Mouse (Mus musculus): Measurements from ENCODE around the gene 4931422A03Rik. TPM values are rescaled to one million over a fixed set of nuclear protein-coding genes. Genes with fewer than 3 reads are reported as not detected.

The 4931422A03Rik gene
- polyA plus RNA-seq, 1 experiment: not detected

GRCm38 (mm10) chr2:103935691-103936435, 92.3 kb downstream of the 4931422A03Rik start:
- no peak overlapping the region for H3K27ac ChIP-seq (ENCODE audit: control insufficient read depth, insufficient read depth, low read length)
- H3K36me3 ChIP-seq (ENCODE audit: control insufficient read depth, insufficient read depth, low read length): no peaks in the 10 kb centered on the region
- DNase-seq: no peak
- WGBS: 64% methylated on average over 10 of the region's 10 CpGs
- no peaks in the 10 kb centered on the region for H3K27me3 ChIP-seq (ENCODE audit: control insufficient read depth, insufficient read depth, low read length)
- no peaks in the 10 kb centered on the region for H3K4me1 ChIP-seq (replicated peaks; ENCODE audit: control insufficient read depth, insufficient read depth, low read length)
- TF ChIP-seq CTCF (IDR thresholded peaks at IDR 0.05; ENCODE audit: borderline replicate concordance, control insufficient read depth, extremely low read depth, insufficient read depth, low read length, poor library complexity) (no peak), POLR2A (IDR thresholded peaks at IDR 0.05; ENCODE audit: control insufficient read depth, extremely low read depth, insufficient read depth, low read length, poor library complexity) (no peak)
- no peak overlapping the region for H3K4me3 ChIP-seq (ENCODE audit: control insufficient read depth, insufficient read depth, low read length)

DNA sequence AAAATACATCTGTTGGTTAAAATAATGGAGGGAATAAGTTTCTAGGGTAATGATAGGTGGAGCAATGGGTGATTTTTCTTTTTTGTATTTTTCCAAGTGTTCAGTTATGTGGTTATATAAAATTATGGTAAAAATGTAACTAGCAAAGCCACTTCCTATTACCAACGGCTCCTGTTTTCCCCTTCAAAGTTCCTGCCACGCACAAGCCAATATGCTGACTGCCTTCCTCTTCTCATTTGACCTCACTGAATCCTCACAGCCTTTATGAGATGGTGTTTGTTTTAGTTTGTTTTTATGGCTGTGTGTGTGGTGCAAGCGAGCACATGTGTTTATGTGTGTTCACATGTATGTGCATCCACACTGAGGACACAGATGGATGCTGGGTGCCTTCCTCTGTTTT, 93.5 kb downstream of the 4931422A03Rik start:
- no peak overlapping the region for H3K27ac ChIP-seq (ENCODE audit: control insufficient read depth, insufficient read depth, low read length)
- H3K36me3 ChIP-seq (ENCODE audit: control insufficient read depth, insufficient read depth, low read length): no peaks in the 10 kb centered on the region
- H3K4me3 ChIP-seq (ENCODE audit: control insufficient read depth, insufficient read depth, low read length): no peak overlapping the region
- no peak for DNase-seq
- no peaks in the 10 kb centered on the region for H3K27me3 ChIP-seq (ENCODE audit: control insufficient read depth, insufficient read depth, low read length)
- no peak for TF ChIP-seq POLR2A (IDR thresholded peaks at IDR 0.05; ENCODE audit: control insufficient read depth, extremely low read depth, insufficient read depth, low read length, poor library complexity)
- no peak for TF ChIP-seq CTCF (IDR thresholded peaks at IDR 0.05; ENCODE audit: borderline replicate concordance, control insufficient read depth, extremely low read depth, insufficient read depth, low read length, poor library complexity)
- no peaks in the 10 kb centered on the region for H3K4me1 ChIP-seq (replicated peaks; ENCODE audit: control insufficient read depth, insufficient read depth, low read length)
- WGBS: 15% methylated on average over 3 of the region's 3 CpGs

DNA sequence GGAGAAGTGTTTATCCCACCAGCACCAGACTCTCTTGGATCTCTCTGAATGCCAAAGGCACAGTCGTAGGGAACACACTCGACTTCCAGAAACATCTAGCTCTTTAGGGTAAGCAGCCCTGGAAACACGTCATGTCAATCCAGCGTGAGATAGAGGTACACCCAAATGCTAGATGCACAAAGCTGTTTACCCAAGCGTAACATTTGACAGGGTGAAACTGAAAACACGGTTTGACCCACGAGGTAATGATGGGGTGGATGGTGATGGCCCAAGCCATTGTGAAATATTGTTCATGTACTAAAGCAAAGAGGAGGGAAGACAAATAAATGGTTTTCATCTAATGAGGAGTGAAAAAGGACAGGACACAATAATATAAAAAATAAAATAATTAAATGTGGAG, 93.9 kb downstream of the 4931422A03Rik start:
- no peak for DNase-seq
- Histone ChIP-seq H3K36me3 (ENCODE audit: control insufficient read depth, insufficient read depth, low read length) (no peaks in the 10 kb centered on the region), H3K27me3 (ENCODE audit: control insufficient read depth, insufficient read depth, low read length) (no peaks in the 10 kb centered on the region), H3K4me3 (ENCODE audit: control insufficient read depth, insufficient read depth, low read length) (no peak overlapping the region), H3K4me1 (replicated peaks; ENCODE audit: control insufficient read depth, insufficient read depth, low read length) (no peaks in the 10 kb centered on the region), H3K27ac (ENCODE audit: control insufficient read depth, insufficient read depth, low read length) (no peak overlapping the region)
- no peak for TF ChIP-seq POLR2A (IDR thresholded peaks at IDR 0.05; ENCODE audit: control insufficient read depth, extremely low read depth, insufficient read depth, low read length, poor library complexity)
- TF ChIP-seq CTCF (IDR thresholded peaks at IDR 0.05; ENCODE audit: borderline replicate concordance, control insufficient read depth, extremely low read depth, insufficient read depth, low read length, poor library complexity): no peak
- WGBS: 52% methylated on average over 7 of the region's 7 CpGs

DNA sequence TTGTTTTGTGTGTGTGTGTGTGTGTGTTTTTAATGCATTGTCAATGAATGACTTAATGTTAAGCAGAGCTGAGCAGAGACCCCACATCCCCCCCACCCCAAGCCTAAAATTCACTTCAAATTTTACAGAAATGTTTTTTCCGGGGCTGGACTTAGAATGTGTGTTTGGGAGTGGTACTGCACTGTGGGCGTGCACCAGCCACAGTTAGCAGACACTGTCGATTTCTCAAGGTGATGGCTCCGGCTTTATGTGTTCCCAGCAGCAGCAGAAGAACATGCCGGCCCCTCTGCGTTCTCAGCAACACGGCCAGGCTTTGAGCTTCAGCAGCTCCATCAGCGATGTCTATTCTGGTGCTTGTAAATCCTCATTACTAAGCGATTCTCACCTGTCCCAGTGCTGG, 95.7 kb downstream of the 4931422A03Rik start:
- Histone ChIP-seq H3K36me3 (ENCODE audit: control insufficient read depth, insufficient read depth, low read length) (no peaks in the 10 kb centered on the region), H3K4me1 (replicated peaks; ENCODE audit: control insufficient read depth, insufficient read depth, low read length) (no peaks in the 10 kb centered on the region), H3K27me3 (ENCODE audit: control insufficient read depth, insufficient read depth, low read length) (no peaks in the 10 kb centered on the region), H3K27ac (ENCODE audit: control insufficient read depth, insufficient read depth, low read length) (no peak overlapping the region), H3K4me3 (ENCODE audit: control insufficient read depth, insufficient read depth, low read length) (no peak overlapping the region)
- WGBS: 37% methylated on average over 9 of the region's 9 CpGs
- DNase-seq: no peak
- TF ChIP-seq CTCF (IDR thresholded peaks at IDR 0.05; ENCODE audit: borderline replicate concordance, control insufficient read depth, extremely low read depth, insufficient read depth, low read length, poor library complexity) (no peak), POLR2A (IDR thresholded peaks at IDR 0.05; ENCODE audit: control insufficient read depth, extremely low read depth, insufficient read depth, low read length, poor library complexity) (no peak)

GRCm38 (mm10) chr2:103932025-103932424, 96.1 kb downstream of the 4931422A03Rik start:
- Histone ChIP-seq H3K27ac (ENCODE audit: control insufficient read depth, insufficient read depth, low read length) (no peak overlapping the region), H3K4me1 (replicated peaks; ENCODE audit: control insufficient read depth, insufficient read depth, low read length) (no peaks in the 10 kb centered on the region), H3K4me3 (ENCODE audit: control insufficient read depth, insufficient read depth, low read length) (no peak overlapping the region), H3K36me3 (ENCODE audit: control insufficient read depth, insufficient read depth, low read length) (no peaks in the 10 kb centered on the region), H3K27me3 (ENCODE audit: control insufficient read depth, insufficient read depth, low read length) (no peaks in the 10 kb centered on the region)
- DNase-seq: no peak
- no peak for TF ChIP-seq POLR2A (IDR thresholded peaks at IDR 0.05; ENCODE audit: control insufficient read depth, extremely low read depth, insufficient read depth, low read length, poor library complexity)
- TF ChIP-seq CTCF (IDR thresholded peaks at IDR 0.05; ENCODE audit: borderline replicate concordance, control insufficient read depth, extremely low read depth, insufficient read depth, low read length, poor library complexity): no peak
- WGBS: 49% methylated on average over 2 of the region's 2 CpGs

DNA sequence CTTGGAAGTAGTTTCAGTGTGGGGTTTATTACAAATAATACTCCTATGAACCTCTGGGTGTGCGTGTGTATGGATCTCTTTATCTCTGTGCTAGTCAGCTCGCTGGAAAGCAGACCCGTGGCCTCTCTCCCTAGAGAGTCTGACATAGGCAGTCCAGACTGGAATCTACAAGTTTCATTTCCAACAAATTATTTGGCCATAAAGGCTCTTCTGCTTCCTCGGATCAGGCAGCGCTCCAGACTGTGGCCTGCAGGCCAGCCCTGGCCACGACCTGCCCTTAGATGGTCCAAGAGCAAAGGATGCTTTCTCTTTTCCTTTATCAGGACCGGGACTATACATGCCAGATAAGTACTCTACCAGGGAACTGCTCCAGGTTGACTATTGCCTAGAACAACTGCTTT, 96.7 kb downstream of the 4931422A03Rik start:
- H3K4me1 ChIP-seq (replicated peaks; ENCODE audit: control insufficient read depth, insufficient read depth, low read length): no peaks in the 10 kb centered on the region
- no peaks in the 10 kb centered on the region for H3K36me3 ChIP-seq (ENCODE audit: control insufficient read depth, insufficient read depth, low read length)
- TF ChIP-seq CTCF (IDR thresholded peaks at IDR 0.05; ENCODE audit: borderline replicate concordance, control insufficient read depth, extremely low read depth, insufficient read depth, low read length, poor library complexity) (no peak), POLR2A (IDR thresholded peaks at IDR 0.05; ENCODE audit: control insufficient read depth, extremely low read depth, insufficient read depth, low read length, poor library complexity) (no peak)
- 77% methylated on average over 7 of the region's 7 CpGs for WGBS
- H3K27ac ChIP-seq (ENCODE audit: control insufficient read depth, insufficient read depth, low read length): no peak overlapping the region
- no peaks in the 10 kb centered on the region for H3K27me3 ChIP-seq (ENCODE audit: control insufficient read depth, insufficient read depth, low read length)
- H3K4me3 ChIP-seq (ENCODE audit: control insufficient read depth, insufficient read depth, low read length): no peak overlapping the region
- no peak for DNase-seq
